Mouse (Mus musculus) liver, embryonic 14.5 days (tissue): Measurements from ENCODE around the gene Cltc. TPM values are rescaled to one million over a fixed set of nuclear protein-coding genes. Genes with fewer than 3 reads are reported as not detected.

Source experiments
- ATAC-seq: fragments of 200-750 bp; cut with Nextera tagmentation; 2 replicates; pipeline ENCODE4 v1.8.0; 2017; ENCODE audit warnings: moderate number of reproducible peaks, mild to moderate bottlenecking, moderate library complexity; ENCODE audit not compliant: insufficient read depth
- DNase-seq, 3 experiments: peaks; one replicate each; pipeline ENCODE4 v3.0.0-alpha.2; 2012 to 2013; ENCODE audit warnings: low read depth in 3 of 3, low spot score in 3 of 3
- H3K27ac ChIP-seq: fragments of 300-500 bp; sonication (generic); 2 replicates; pipeline ENCODE4 v1.5.1; 2014; ENCODE audit warnings: moderate library complexity, mild to moderate bottlenecking, control low read depth, inconsistent platforms
- H3K27me3 ChIP-seq: fragments of 300-500 bp; sonication (generic); 2 replicates; pipeline ENCODE4 v1.6.1; 2014; ENCODE audit warnings: mild to moderate bottlenecking, low read length, moderate library complexity; ENCODE audit not compliant: control insufficient read depth, insufficient read depth
- H3K36me3 ChIP-seq: fragments of 300-500 bp; sonication (generic); replicated peaks from 2 replicates; pipeline ENCODE4 v1.6.1; 2014; ENCODE audit warnings: low read depth; ENCODE audit not compliant: control insufficient read depth, insufficient read depth
- H3K4me1 ChIP-seq, 2 experiments: fragments of 200-500 bp in 1 of 2; fragments of 300-500 bp in 1 of 2; sonication (generic) in 1 of 2; replicated peaks; 2 replicates each; pipeline ENCODE4 v1.6.1; 2012 to 2014; ENCODE audit warnings: antibody characterized with exemption in 1 of 2, inconsistent platforms in 1 of 2, low read length in 1 of 2; ENCODE audit not compliant: control insufficient read depth in 2 of 2, insufficient read depth in 2 of 2
- H3K4me2 ChIP-seq: fragments of 300-500 bp; sonication (generic); 2 replicates; pipeline ENCODE4 v1.6.1; 2014; ENCODE audit warnings: low read depth, mild to moderate bottlenecking, control low read depth, moderate library complexity
- H3K4me3 ChIP-seq, 2 experiments: fragments of 200-500 bp in 1 of 2; fragments of 300-500 bp in 1 of 2; sonication (generic) in 1 of 2; 2 replicates each; pipeline ENCODE4 v1.5.1; 2012 to 2014; ENCODE audit warnings: low read depth in 2 of 2, low read length in 2 of 2, mild to moderate bottlenecking in 2 of 2, control low read depth in 1 of 2, inconsistent platforms in 1 of 2, moderate library complexity in 1 of 2; ENCODE audit not compliant: insufficient read depth in 1 of 2
- H3K9ac ChIP-seq: fragments of 300-500 bp; sonication (generic); replicated peaks from 2 replicates; pipeline ENCODE4 v1.6.1; 2014; ENCODE audit warnings: mild to moderate bottlenecking, control low read depth, moderate library complexity
- H3K9me3 ChIP-seq: fragments of 300-500 bp; sonication (generic); 2 replicates; pipeline ENCODE4 v1.6.1; 2016; ENCODE audit warnings: low read length, mixed read lengths; ENCODE audit not compliant: control insufficient read depth
- CTCF ChIP-seq: IDR thresholded peaks from 2 replicates; pipeline ENCODE4 v1.5.1; 2016; ENCODE audit warnings: antibody characterized with exemption, low read depth, control low read depth
- EP300 ChIP-seq: IDR thresholded peaks from 2 replicates; pipeline ENCODE4 v1.6.1; 2016; ENCODE audit warnings: antibody characterized with exemption, low read depth
- WGBS: fragments of 180-500 bp; shearing (Covaris S2); extraction: QIAGEN DNeasy Blood & Tissue Kit; methylation state at CpG from one replicate; pipeline ENCODE4 v1.1.7; 2014; ENCODE audit not compliant: insufficient replicate concordance; 5-methylcytosine and 5-hydroxymethylcytosine counted together
- polyA plus RNA-seq, 2 experiments: library from polyadenylated mRNA; depleted of rRNA in 1 of 2; stranded (reverse) in 1 of 2; unstranded in 1 of 2; fragments of >200 nt; fragmentation: Nextera tagmentation in 1 of 2; extraction: Ambion mirVana in 1 of 2; gene quantifications; 2 replicates each; pipeline versions ENCODE4 v1.2.1 to v1.2.3; 2012 to 2014

Cltc gene
- polyA plus RNA-seq, 2 experiments = 70.0 to 95.9 TPM

DNA sequence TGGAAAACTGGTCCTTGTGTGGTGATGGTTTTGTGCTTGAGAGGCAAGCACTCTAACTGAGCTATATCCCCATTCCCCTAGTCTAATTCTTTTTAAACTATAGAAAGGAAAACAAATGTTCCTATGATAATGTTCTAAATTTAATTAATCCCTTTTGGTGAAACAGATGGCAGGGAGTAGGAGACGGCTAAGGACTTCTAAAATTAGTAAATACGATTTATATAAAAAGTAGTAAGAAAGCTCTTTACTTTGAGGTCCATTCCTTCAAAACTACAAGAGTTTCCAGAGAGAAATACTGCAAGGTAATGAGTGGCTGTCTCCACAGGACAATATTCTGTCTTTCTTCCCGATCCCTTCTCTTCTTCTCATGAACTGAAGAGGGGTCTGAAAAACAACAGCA is 93.0 kb downstream of the Cltc start:
- TF ChIP-seq CTCF (no peak), EP300 (no peak)
- H3K27me3 ChIP-seq = no peaks in the 10 kb centered on the region
- H3K36me3 ChIP-seq = peaks cover 38% of the 10 kb centered on the region
- DNase-seq (no peak), ATAC-seq (no peak)
- 0 out of 4 replicates have a peak overlapping the region, but pooled peaks of 1 of the 2 experiments have one; percentile 7 for H3K4me3 ChIP-seq
- peak overlapping the region; percentile 53 for H3K9ac ChIP-seq
- H3K9me3 ChIP-seq = no peaks in the 10 kb centered on the region
- peaks cover 57 to 59% of the 10 kb centered on the region in 2 experiments for H3K4me1 ChIP-seq
- H3K4me2 ChIP-seq = peak overlapping the region; percentile 74
- H3K27ac ChIP-seq = peak overlapping the region; percentile 98
- 75% methylated on average over 3 of the region's 3 CpGs for WGBS

DNA sequence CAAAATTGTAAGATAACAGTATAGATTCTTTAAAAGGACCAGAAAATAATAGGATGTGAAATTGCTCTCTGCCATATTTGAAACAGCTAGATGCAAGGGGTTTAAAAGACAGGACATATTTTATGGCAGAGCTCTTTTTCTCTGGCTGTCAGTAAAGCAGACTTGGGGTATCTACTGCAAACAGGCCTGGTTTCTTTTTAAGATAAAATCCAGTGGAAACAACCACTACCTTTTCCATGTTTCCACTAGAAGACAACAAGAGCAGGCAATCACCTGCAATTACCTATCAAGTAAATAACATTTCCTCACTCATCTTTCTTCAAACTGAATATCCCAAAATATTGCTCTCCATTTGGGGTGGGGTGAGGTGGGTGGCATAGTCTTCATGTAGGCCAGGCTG is 93.4 kb downstream of the Cltc start:
- H3K4me1 ChIP-seq = peaks cover 52 to 55% of the 10 kb centered on the region in 2 experiments
- peak overlapping the region in 1 of 2 experiments; percentile 7; a peak in 1 of 4 replicates for H3K4me3 ChIP-seq
- peak; percentile 68 for ATAC-seq

DNA sequence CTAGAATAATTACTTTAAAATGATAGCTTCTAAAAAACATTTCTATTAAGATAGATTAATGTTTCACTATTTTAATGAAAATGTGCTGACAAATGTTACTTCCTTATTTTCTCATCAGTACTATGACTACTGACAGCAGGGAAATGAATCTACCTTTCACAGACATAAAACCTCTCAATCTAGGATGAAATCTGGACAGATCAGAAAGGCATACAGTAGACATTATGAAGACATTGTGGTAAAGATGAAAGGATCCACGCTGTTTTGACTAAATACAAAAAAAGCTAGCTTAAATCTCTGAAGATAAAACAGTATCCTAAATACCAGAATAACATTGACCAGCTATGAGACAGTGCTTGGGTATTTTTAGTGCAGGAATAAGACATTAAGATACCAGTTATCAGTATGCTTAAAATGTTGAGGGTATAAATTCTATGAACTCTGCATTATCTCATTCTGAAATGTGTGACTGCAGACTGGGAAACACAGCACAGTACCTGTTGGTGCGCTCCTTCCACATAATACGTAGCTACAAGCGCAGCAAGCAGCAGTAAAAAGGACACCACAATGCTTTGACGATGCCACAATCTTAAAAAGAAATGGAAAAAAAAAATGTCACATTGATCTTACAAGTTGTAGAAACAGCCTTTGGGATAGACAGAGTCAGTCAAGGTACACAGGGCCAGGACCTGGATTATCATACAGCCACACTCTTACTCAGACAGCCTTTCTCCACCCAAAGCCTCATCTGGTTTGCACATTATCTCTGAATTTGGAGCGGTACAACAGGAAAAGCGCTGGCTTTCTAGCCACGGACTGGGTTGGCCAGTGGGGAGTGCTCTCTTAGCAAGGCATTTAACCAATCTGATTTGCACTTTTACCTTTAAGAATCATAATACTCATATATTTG is 94.1 kb downstream of the Cltc start:
- WGBS = 27% methylated on average over 8 of the region's 8 CpGs
- ATAC-seq (peak; percentile 97), DNase-seq (peak; percentile 82 to 87 (median 87))
- H3K9ac ChIP-seq = peak overlapping the region; percentile 53
- H3K27me3 ChIP-seq = no peaks in the 10 kb centered on the region
- peak overlapping the region; percentile 18 to 30; a peak in 2 of 4 replicates for H3K4me3 ChIP-seq
- peaks cover 44% of the 10 kb centered on the region for H3K36me3 ChIP-seq
- H3K4me1 ChIP-seq = peaks cover 53 to 56% of the 10 kb centered on the region in 2 experiments
- H3K27ac ChIP-seq = peak overlapping the region; percentile 98
- no peaks in the 10 kb centered on the region for H3K9me3 ChIP-seq
- TF ChIP-seq EP300 = peak; percentile 85
- peak; percentile 19; the same call in 1 of the 2 replicates for TF ChIP-seq CTCF
- peak overlapping the region; percentile 74 for H3K4me2 ChIP-seq

More for the DNA sequence above, 93.4 kb downstream of the Cltc start:
- peak overlapping the region; percentile 98 for H3K27ac ChIP-seq
- H3K4me2 ChIP-seq = peak overlapping the region; percentile 74
- H3K9me3 ChIP-seq = no peaks in the 10 kb centered on the region
- peak overlapping the region; percentile 53 for H3K9ac ChIP-seq
- peak in 2 of 3 experiments; percentile 59 to 66 for DNase-seq
- H3K27me3 ChIP-seq = no peaks in the 10 kb centered on the region
- TF ChIP-seq CTCF = no peak
- peaks cover 39% of the 10 kb centered on the region for H3K36me3 ChIP-seq

DNA sequence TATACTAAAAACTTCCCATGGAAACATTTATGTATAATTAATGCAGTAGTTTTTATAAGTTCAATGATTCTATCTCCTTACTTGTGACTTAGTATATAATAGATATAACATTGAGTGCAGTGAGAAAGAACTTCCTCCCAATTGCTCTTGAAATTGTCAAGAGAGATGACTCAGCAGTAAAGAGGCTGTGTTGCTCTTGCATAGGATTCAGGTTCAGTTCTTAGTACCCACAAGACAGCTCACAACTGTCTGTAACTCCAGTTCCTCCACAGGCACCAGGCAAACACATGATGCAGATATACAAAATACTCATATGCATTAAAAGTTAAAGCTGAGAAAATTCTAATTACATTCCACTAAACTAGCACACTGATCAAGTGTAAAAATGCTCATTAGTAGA is 99.5 kb downstream of the Cltc start:
- peaks cover 32% of the 10 kb centered on the region for H3K36me3 ChIP-seq

DNA sequence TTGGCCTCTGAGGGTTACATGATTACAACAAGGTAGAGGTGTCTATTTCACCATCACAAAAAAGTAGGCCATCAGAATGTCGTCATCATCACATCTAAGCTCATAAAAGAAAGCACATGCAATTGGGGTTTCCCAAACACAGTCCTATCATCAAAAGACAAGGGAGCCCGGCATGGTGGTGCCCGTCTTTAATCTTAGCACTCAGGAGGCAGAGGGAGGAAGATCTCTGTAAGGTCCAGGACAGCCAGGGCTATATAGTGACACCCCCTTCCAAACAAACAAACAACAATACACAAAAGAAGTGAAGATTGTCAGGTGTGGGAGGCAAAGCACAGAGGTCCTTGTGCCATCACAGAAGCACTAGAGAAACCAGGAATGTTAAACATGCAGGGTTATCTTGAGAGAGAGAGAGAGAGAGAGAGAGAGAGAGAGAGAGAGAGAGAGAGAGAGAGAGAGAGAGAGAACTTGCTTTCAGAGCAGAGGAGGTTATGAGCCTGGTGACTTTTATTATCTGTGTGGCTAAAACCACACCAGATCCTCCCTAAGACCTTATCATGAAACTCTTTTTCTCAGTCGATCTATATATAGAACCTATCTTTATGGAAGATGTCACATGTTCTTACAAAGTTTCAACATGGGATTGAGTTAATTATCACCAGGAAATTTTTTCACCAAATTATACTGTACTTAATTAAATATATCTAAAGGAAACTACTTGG is 100.4 kb downstream of the Cltc start:
- Histone ChIP-seq H3K9me3 (no peaks in the 10 kb centered on the region), H3K9ac (peak overlapping the region; percentile 39), H3K27me3 (no peaks in the 10 kb centered on the region)

More for the DNA sequence above, 99.5 kb downstream of the Cltc start:
- DNase-seq (peak; percentile 54 to 60 (median 57)), ATAC-seq (peak; percentile 66; the same call in 1 of the 2 replicates)
- Histone ChIP-seq H3K4me1 (peaks cover 27 to 32% of the 10 kb centered on the region in 2 experiments), H3K27ac (peak overlapping the region; percentile 65), H3K9me3 (no peaks in the 10 kb centered on the region), H3K4me3 (no peak overlapping the region), H3K27me3 (no peaks in the 10 kb centered on the region), H3K9ac (no peak overlapping the region), H3K4me2 (no peak overlapping the region)
- TF ChIP-seq CTCF (no peak), EP300 (0 out of 2 replicates have a peak, but pooled peaks have one; percentile 10)

More for the DNA sequence above, 100.4 kb downstream of the Cltc start:
- Histone ChIP-seq H3K36me3 (peaks cover 27% of the 10 kb centered on the region), H3K4me2 (peak overlapping the region; percentile 49), H3K4me3 (no peak overlapping the region), H3K27ac (peak overlapping the region; percentile 79), H3K4me1 (peaks cover 20 to 24% of the 10 kb centered on the region in 2 experiments)
- TF ChIP-seq CTCF (no peak), EP300 (peak; percentile 41)
- WGBS = 31% methylated on average over 4 of the region's 4 CpGs
- ATAC-seq (peak; percentile 72), DNase-seq (peak in 1 of 3 experiments; percentile 39)
